Mouse (Mus musculus) erythroblast, embryonic 14.5 days (primary cell): ENCODE data around the gene Fam178b. TPM values are rescaled to one million over a fixed set of nuclear protein-coding genes. Genes with fewer than 3 reads are reported as not detected.

Source experiments
- H3K27me3 ChIP-seq: 2 replicates; pipeline ENCODE4 v1.6.1; 2012; ENCODE audit warnings: inconsistent platforms; ENCODE audit not compliant: control insufficient read depth
- H3K36me3 ChIP-seq: 2 replicates; pipeline ENCODE4 v1.6.1; 2012; ENCODE audit warnings: mild to moderate bottlenecking, inconsistent platforms; ENCODE audit not compliant: control insufficient read depth
- H3K4me1 ChIP-seq: 2 replicates; pipeline ENCODE4 v1.6.1; 2012; ENCODE audit warnings: inconsistent platforms; ENCODE audit not compliant: control insufficient read depth
- H3K4me3 ChIP-seq: replicated peaks from 2 replicates; pipeline ENCODE3; 2012; ENCODE audit warnings: moderate library complexity, mild to moderate bottlenecking, inconsistent platforms
- H3K9me3 ChIP-seq: 2 replicates; pipeline ENCODE4 v1.6.1; 2012; ENCODE audit warnings: low read length, inconsistent platforms, mixed read lengths; ENCODE audit not compliant: control insufficient read depth
- GATA1 ChIP-seq: IDR thresholded peaks from 2 replicates; pipeline ENCODE4 v1.6.1; 2012; ENCODE audit warnings: low read length, inconsistent platforms, mixed read lengths
- TAL1 ChIP-seq: IDR thresholded peaks from 3 replicates; pipeline ENCODE4 v1.6.1; 2012; ENCODE audit warnings: low read length, inconsistent platforms, mixed read lengths
- polyA plus RNA-seq: library from polyadenylated mRNA; stranded (reverse); fragments of >175 nt; gene quantifications from 2 replicates; pipeline ENCODE4 v1.2.3, GENCODE M21; 2012

The Fam178b gene
- polyA plus RNA-seq, 1 experiment: 0.04 TPM

- H3K4me1 ChIP-seq: no peaks in the 10 kb centered on the region; the same call in 1 of the 2 replicates
- H3K4me3 ChIP-seq: no peak overlapping the region
- H3K9me3 ChIP-seq: no peaks in the 10 kb centered on the region
- H3K27me3 ChIP-seq: no peaks in the 10 kb centered on the region; the same call in 1 of the 2 replicates
- TF ChIP-seq GATA1 (no peak), TAL1 (no peak)
- no peaks in the 10 kb centered on the region for H3K36me3 ChIP-seq
Measured at GRCm38 (mm10) chr1:36573524-36573923, 109.5 kb downstream of the Fam178b start.

- TF ChIP-seq GATA1 (no peak), TAL1 (no peak)
- no peak overlapping the region for H3K4me3 ChIP-seq
- H3K27me3 ChIP-seq: no peaks in the 10 kb centered on the region; the same call in 1 of the 2 replicates
- no peaks in the 10 kb centered on the region; the same call in 1 of the 2 replicates for H3K4me1 ChIP-seq
- H3K36me3 ChIP-seq: no peaks in the 10 kb centered on the region
- H3K9me3 ChIP-seq: no peaks in the 10 kb centered on the region
Measured at GRCm38 (mm10) chr1:36572709-36573108, 110.3 kb downstream of the Fam178b start.

- no peak overlapping the region for H3K4me3 ChIP-seq
- TF ChIP-seq GATA1: no peak
- no peak for TF ChIP-seq TAL1
- H3K4me1 ChIP-seq: no peaks in the 10 kb centered on the region; the same call in 1 of the 2 replicates
Measured at GRCm38 (mm10) chr1:36572140-36572700, 110.8 kb downstream of the Fam178b start.

GRCm38 (mm10) chr1:36571627-36572026, 111.4 kb downstream of the Fam178b start:
- TF ChIP-seq GATA1 (no peak), TAL1 (no peak)
- Histone ChIP-seq H3K27me3 (no peaks in the 10 kb centered on the region; the same call in 1 of the 2 replicates), H3K4me1 (no peaks in the 10 kb centered on the region), H3K4me3 (no peak overlapping the region), H3K9me3 (no peaks in the 10 kb centered on the region), H3K36me3 (no peaks in the 10 kb centered on the region)

More at GRCm38 (mm10) chr1:36572140-36572700, 110.8 kb downstream of the Fam178b start:
- H3K27me3 ChIP-seq: no peaks in the 10 kb centered on the region; the same call in 1 of the 2 replicates
- H3K9me3 ChIP-seq: no peaks in the 10 kb centered on the region
- no peaks in the 10 kb centered on the region for H3K36me3 ChIP-seq

- Histone ChIP-seq H3K4me3 (no peak overlapping the region), H3K9me3 (no peaks in the 10 kb centered on the region), H3K4me1 (no peaks in the 10 kb centered on the region), H3K36me3 (no peaks in the 10 kb centered on the region), H3K27me3 (no peaks in the 10 kb centered on the region; the same call in 1 of the 2 replicates)
- TF ChIP-seq TAL1 (no peak), GATA1 (no peak)
Measured at GRCm38 (mm10) chr1:36570320-36570719, 112.7 kb downstream of the Fam178b start.

GRCm38 (mm10) chr1:36569694-36570276, 113.2 kb downstream of the Fam178b start:
- Histone ChIP-seq H3K9me3 (no peaks in the 10 kb centered on the region), H3K4me3 (no peak overlapping the region), H3K36me3 (no peaks in the 10 kb centered on the region), H3K27me3 (no peaks in the 10 kb centered on the region; the same call in 1 of the 2 replicates), H3K4me1 (no peaks in the 10 kb centered on the region)
- TF ChIP-seq GATA1 (no peak), TAL1 (no peak)

- Histone ChIP-seq H3K9me3 (no peaks in the 10 kb centered on the region), H3K36me3 (no peaks in the 10 kb centered on the region), H3K27me3 (peaks cover 3% of the 10 kb centered on the region), H3K4me1 (no peaks in the 10 kb centered on the region), H3K4me3 (no peak overlapping the region)
- TF ChIP-seq GATA1 (no peak), TAL1 (no peak)
Measured at GRCm38 (mm10) chr1:36568776-36569175, 114.2 kb downstream of the Fam178b start.

GRCm38 (mm10) chr1:36567818-36568603, 115.0 kb downstream of the Fam178b start:
- H3K4me3 ChIP-seq: no peak overlapping the region
- no peaks in the 10 kb centered on the region for H3K36me3 ChIP-seq
- H3K27me3 ChIP-seq: peaks cover 4% of the 10 kb centered on the region
- H3K4me1 ChIP-seq: peaks cover 3% of the 10 kb centered on the region
- no peak for TF ChIP-seq TAL1
- TF ChIP-seq GATA1: no peak
- H3K9me3 ChIP-seq: no peaks in the 10 kb centered on the region

GRCm38 (mm10) chr1:36566425-36566824, 116.6 kb downstream of the Fam178b start:
- H3K27me3 ChIP-seq: peaks cover 12% of the 10 kb centered on the region
- TF ChIP-seq GATA1: no peak
- TF ChIP-seq TAL1: no peak
- H3K4me1 ChIP-seq: peaks cover 7% of the 10 kb centered on the region
- H3K36me3 ChIP-seq: no peaks in the 10 kb centered on the region
- no peak overlapping the region for H3K4me3 ChIP-seq
- H3K9me3 ChIP-seq: no peaks in the 10 kb centered on the region
